Mouse (Mus musculus) erythroid progenitor cell, adult 5-6 weeks (primary cell): Measurements from ENCODE around the gene Scarf2. TPM values are rescaled to one million over a fixed set of nuclear protein-coding genes. Genes with fewer than 3 reads are reported as not detected.
A peak's percentile ranks its signal among the peaks of the same experiment; 100 is the strongest.

Experiments used
- ATAC-seq: replicated peaks from 2 replicates; pipeline ENCODE4 v1.8.0; 2016; ENCODE audit warnings: moderate number of reproducible peaks, mild to moderate bottlenecking, moderate TSS enrichment, inconsistent platforms; ENCODE audit not compliant: poor library complexity, low FRiP score, severe bottlenecking
- total RNA-seq, 2 experiments: library from RNA; stranded (forward) in 1 of 2; stranded (reverse) in 1 of 2; fragments of 150-400 nt in 1 of 2; fragments of 186-747, 209-891 nt in 1 of 2; gene quantifications; 2 replicates each; pipeline versions ENCODE4 v1.2.3 to v1.2.4; 2015 to 2017; ENCODE audit warnings: low replicate concordance in 2 of 2

Scarf2 gene
- total RNA-seq, 2 experiments from 2014 or later = 0.42 TPM; not detected in 1

DNA sequence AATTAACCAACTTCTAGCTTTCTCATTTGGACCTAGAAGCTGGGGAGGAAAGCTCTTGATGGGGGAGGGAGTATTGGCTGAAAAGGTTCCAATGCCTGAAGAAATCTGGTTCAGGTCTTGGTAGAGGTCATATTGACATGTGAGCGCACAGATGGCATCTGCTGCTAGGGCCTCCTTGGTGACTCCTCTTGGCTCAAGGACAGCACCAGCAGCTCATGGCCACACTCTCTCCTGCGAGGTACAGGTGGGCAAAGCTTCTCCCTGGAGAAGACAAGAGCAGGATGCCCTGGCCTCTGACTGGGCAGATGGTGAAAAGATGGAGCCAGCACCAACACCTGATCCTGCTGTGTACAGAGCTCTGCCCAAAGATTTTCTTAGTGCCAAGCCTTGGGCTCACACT lies 29.4 kb downstream of the Scarf2 start:
- no peak for ATAC-seq

DNA sequence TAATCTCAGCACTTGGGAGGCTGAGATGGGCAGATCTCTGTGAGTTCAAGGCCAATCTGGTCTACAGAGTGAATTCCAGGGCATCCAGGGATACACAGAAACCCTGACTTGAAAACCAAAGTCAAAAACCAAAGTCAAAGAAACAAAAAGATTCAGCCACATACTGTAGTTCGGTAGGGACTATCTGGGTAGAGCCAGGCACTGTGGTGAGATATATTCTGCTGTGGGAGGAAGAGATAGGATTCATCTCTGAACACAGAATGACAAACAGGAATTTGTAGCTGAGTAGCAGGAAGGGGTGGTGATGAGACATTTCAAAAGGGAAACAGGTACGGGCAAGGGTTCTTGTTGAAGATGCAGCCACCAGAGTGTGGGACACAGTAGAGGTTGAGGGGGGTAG lies 31.1 kb downstream of the Scarf2 start:
- no peak for ATAC-seq

DNA sequence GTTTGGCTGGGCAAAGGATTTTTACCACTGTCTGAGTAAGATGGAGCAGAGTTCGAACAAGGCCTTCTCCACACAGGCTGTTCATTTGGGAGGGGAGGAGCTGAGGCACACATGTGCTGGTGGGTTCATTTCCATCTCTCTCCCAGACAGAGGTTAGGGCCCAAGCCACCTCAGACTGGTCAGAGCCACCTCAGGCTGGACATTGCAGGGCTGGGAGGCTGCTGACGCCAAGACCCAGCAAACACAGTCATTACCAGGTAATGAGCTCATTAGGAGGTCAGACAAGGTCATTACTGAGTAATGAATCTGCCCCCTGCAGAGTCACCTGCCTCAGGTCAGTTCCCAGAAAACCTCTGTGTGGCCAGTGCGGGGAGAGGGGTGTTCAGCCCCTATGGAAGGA lies 31.8 kb downstream of the Scarf2 start:
- no peak for ATAC-seq

DNA sequence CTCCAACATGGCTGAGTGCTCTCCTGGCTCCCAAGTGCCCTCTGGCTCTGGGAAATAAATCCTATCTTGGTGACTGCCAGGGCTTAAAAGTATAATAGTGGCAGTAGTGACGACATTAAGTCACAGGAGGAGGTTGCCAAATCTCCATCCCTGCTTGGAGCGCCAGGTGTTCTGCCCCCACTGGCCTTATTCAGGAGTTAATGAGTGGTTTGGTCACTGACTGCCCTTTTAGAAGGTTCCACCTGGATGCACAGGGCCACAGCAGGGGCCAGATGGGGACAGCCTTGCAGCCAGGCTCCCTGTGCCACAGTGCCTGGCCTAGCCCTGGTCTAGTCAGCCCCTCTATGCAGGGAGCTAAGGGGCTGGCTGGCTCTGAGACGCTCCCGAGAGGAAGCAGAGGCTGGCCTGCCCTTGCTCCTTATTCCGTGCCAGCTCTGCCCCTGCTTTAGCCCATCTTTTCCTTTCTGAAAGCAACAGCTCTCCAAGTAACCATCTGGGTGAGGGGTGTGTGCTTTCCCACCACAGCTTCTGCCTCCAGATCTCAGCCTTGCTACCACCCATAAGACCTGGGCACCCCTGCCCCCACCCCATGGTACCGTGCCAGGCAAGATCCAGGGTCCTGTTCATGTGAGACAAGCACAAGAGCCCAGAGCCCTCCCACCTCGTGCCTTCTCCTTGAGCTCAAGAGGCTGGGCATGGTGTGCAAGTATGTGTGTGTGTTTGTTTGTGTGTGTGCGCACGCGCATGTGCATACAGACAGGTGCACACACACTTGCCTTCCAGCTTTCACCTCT lies 33.5 kb downstream of the Scarf2 start:
- ATAC-seq = no peak

DNA sequence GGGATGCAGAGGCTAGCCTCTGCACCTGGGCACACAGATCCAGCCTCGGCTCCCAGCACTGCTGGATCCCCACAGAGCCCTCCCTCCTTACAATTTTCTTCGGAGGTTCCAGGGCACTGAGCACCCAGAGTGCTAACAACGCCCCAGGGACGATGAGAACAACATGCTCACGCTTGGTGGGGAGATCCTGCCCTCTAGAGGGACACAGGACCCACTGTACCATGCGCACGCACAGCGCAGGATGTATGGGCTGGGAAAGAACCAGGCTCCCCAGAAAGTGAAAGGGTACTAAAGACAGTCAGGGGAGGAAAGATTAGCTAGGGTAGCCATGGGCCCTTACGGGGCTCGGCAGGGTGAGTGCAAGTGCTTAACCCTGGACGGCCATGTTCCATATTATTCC lies 34.7 kb downstream of the Scarf2 start:
- no peak for ATAC-seq

DNA sequence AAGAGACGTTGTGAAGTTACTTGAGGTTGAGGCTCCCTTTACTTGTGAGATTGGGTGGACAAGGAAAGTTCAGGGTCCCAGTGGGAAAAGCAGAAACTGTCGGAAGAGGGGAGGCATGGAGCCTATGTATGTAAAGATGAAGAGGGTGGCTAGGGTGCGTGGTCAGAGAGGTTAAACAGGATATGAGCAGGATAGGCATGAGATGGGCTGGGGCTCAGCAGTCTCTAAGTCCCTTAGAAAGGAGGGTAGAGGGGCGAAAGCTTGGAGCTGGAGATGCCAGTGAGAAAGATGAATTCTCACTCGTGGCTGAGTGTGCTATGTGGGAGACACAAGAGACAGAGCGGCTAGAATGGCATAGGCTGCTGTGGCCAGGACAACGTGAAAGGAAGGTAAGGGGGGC lies 35.7 kb downstream of the Scarf2 start, which contains the start of gene B830017H08Rik:
Gene B830017H08Rik, plus strand, starts transcription at position 301 of the 400 bp plus-strand sequence.
- ATAC-seq = no peak

DNA sequence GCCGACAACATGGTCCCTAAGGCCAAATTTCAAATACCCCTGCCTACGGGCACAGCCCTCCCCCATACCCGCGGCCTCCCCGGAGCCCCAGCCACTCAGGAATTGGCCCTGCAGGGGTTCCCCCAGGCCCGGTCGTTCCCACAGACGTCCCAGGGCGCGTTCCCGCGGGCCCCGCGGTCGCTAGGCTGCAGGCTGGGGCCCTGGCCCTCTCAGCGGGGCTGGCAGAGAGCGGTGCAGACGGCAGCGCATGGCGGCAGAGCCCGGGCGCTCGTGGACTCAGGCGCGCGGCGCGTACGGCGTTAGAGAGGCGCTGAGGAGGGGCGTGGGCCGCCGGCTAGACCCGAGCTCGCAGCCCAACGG lies 36.2 kb downstream of the Scarf2 start:
- no peak for ATAC-seq

DNA sequence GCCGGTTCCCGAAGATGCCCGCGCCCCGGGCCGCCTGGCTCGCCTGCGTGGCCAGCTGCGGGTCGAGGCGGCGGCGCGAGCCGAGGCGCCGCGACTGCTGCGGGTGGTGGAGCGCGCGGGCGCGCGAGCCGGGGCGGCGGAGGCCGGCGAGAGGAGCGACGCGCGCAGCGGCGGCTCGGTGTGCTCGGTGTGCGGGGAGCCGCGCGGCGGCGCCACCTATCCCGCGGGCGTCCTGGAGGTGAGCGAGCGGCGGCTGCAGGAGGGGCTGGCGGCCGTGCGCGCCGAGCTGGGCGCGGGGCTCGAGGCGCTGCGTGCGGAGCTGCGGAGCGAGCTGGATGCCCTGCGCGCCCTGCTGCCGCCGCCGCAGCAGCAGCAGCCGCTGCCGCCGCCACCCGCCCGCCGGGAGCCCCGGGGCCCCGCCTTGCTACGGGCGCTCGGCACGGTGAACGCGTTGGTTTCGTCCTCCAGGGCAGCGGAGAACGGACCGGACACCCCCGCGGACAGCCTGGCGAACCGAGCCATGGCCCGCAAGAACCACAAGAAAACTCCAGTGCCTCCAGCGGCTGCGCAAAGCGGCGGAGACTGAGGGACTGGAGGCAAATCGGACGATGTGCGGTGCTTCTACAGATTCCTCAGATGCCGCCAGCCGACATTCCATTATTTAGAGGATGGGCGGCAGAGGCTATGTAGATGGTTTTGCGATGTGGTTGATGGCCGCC lies 36.8 kb downstream of the Scarf2 start:
- ATAC-seq = no peak

DNA sequence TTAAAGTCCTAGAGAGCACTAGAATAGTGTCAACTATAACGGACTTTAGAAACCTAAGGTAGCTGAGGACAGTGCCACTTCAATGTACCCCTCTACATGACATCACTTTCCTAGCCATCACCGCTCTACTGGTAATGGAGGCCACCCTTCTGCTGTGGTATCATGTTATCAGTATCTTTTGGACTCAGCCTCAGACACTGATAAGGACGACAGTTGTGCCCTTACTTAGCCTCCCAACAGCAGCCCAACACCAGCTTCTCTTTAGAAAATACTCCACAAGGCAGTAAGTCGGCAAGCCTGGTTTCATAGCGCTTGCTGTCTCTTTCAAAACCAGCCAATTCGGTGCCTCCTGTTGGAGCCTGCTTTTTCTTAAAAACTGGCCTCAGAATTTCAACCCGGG lies 37.5 kb downstream of the Scarf2 start:
- ATAC-seq = no peak

DNA sequence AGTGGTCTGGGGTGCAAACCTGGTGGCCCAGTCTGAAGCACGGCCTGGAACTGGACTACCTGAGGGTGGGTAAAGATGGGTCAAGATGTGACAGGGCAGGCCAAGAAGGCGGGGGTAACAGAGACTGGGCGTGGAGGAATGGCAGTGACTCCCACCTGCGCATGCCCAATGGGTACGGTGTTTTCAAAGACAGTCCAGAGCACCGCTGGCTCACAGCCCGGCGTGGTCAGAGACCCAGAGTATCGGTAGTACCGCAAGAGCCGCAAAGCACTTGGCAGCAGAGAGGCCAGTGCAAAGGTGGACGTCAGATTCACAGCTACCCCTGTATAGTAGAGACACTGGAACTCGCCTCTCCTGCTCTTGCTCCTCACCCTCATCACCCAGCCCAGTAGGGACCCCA lies 38.4 kb downstream of the Scarf2 start:
- no peak for ATAC-seq

DNA sequence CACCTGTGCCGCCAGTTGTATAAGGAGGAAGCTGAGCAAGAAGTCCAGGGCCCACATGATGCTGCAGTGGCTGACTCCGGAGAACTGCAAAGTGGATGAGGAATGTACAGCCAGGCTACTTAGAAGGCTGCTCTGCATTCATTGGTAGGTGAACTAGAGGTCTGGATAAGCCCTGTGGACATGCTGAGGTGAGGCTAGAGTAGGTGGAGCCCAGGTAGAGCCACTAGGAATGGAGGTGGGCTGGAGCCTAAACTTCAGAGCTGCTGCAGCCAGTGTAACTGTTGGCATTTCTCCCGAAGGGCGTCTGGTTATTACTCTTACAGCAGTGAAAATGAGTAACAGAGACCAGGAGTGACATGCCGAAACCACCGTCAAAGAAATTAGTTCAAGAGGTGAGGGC lies 41.0 kb downstream of the Scarf2 start, which contains the start of gene Car15:
Gene Car15, minus strand, starts transcription at position 314 of the 400 bp plus-strand sequence.
- ATAC-seq = no peak

DNA sequence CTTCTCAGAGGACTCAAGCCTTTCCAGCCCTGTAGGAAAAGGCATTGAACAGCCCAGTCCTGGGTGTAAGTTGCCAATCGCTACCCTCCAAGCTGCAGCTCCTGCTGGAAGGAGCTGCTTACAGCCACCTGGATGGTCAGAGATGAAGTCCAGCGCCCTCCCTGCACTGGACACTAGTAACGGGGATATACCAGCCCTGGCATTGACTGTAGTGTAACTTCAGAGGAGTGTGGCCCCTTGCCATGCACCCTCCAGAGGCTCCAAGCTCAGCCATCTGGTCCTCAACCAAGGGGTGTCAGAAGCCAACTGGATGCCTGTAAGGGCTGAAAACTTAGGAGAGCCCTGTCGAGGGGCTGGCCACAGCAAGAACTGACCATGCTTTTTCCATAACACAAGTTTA lies 42.9 kb downstream of the Scarf2 start:
- no peak for ATAC-seq

DNA sequence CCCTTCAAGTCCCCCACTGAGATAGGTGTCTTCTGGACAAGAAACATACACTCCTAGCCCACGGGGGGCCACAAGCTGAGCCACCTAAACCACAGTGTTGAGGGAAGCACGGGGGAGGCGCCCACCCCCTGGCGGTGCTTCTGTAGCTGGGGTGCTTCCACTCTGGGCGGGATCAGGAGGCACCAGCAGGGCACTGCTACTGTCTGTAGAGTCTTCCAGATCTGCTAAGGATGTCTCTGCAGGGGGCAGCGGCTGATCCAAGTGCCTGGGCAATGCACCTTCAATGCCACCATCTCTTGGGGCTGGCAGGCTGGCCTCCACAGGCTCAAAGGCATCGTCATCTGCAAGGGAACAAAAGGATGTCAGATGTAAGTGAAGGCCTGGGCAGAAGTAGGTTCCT lies 45.4 kb downstream of the Scarf2 start:
- ATAC-seq = no peak

DNA sequence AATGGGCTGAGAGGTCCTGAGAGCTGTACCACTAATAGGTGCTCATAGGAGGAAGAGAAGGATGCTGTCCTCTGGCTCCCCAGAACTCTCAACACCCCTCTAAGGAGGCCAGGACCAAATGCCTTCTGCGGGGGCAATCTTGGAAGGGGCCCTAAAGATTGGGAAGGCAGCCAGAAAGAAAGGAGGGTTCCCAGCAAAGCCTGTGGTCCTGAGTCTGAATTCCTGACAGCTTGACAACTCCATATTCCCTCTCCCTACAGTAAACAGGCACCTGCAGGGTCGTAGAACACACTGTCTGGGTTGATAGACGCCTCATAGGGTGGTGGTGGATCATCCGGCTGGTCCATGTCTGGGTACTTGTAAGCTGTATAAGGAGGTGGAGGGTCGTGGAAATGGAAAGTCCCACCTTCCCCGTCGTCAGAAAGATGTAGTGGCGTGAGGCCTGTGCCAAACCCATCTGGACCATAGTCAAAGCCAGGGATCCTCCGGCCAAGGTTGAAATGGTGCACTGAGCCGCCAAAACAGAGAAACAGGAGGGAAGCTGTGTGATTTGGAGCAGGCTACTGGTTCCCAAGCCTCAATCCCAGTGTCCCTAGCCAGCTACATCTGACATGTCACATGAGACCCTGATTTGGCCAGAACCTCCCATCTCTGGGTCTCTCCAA lies 46.8 kb downstream of the Scarf2 start:
- ATAC-seq = no peak

DNA sequence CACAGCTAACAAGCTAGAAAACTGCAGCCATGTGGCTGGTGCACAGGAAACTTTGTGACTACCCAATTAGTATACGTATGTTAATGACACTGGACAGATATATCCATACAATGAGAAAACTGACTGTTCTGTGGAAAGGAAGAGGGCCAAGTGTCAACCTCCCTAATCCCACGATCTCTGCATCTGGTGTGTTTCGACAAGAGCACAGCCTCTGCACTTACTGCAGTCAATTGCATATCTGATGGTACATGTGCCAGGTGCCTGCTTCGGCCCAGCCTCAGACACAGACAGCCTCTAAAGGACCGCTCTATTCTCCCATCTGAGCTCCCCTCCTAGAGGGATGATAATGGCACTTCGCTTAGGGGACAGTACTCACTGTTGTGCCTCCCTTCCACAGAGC lies 51.3 kb downstream of the Scarf2 start:
- no peak for ATAC-seq

DNA sequence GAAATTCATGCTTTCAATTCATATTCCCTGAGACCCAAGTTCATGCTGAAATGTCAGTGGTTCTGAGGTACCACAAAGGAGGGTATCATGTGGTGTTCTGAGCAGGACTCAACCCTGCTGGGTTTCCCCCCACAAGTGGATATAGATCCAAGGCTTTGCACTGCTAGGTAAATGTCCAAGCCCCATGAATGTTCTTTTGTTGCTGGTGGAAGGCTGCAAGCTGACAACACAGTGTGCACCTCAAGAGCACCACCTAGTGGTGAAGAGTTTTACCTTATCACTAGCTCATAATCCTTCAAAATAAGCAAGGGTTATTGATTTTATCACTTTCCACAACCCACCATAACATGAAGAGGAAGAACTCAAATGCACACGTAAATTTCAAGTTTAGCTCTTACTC lies 51.8 kb downstream of the Scarf2 start:
- ATAC-seq = peak; percentile 59; the same call in 1 of the 2 replicates

DNA sequence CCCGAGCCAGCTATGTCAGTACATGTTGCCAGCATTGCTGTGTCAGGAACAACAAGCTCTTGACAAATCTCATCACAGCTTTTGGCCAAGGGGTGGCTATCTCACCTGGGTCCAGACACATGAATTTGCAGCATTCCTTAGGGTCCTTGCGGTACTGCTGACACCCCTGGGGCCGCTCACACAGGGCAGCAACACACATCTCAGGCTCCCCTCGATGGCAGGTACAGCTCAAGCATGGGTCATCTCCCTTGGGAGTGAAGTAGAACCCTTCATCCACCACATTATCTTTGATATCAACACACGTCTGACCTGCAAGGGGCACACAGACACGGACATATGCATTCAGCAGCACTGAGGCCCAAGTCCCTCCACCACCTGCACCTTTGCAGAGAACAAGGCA lies 52.4 kb downstream of the Scarf2 start:
- no peak for ATAC-seq

DNA sequence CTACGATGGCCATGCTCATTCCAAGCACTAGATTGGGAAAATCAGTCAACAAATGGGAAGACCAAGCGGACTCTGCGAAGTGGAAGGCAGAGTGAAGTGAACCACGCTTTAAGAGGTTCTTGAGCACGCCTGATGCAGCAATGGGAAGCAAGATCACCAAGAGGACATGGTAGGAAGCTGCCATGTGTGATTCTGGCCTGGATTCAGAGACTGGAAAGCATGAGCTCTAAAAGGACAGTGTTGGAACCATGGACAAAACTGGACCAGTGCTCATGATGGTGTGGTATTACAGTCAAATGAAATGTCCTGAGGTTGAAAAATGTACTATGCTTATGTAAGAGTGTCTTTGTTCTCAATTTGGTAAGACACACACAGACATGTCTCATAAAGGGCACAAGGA lies 54.2 kb downstream of the Scarf2 start:
- ATAC-seq = no peak

DNA sequence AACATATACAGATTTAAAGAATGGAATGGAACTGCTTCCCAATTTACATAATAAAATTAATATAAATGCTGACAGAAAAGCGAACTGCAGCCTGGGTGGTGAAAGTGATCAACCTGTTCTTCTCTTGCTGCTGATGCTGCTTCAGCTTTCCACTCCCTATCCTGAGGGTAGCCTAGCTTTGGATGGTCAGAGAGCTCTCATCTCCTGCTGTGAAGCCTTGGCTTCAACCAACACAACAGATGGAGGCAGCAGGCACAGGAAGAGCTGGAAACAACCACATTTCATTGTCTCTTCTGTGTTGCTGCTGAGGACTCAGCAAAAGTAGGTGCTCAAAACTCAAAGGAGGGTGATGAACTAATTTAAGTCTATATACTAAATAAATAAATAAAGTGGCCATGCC lies 54.8 kb downstream of the Scarf2 start:
- ATAC-seq = no peak

DNA sequence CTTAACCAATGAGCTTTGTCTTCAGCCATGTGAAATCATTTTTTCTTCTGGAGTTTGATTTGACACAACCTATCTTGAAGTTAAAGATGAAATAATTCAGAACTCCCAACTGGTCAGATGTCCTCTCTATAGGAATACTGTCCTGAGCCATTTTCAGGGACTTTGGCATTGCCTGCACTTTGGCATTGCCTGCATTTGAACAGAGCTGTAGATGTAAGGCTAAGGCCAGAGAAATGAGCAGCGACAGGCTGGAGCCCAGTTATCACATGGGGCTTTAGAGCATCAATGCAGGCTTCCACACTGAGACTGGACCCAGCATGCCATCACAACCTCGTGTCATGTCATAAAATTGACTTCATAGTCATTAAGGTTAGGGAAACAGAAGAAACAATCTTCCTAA lies 56.2 kb downstream of the Scarf2 start:
- ATAC-seq = no peak

DNA sequence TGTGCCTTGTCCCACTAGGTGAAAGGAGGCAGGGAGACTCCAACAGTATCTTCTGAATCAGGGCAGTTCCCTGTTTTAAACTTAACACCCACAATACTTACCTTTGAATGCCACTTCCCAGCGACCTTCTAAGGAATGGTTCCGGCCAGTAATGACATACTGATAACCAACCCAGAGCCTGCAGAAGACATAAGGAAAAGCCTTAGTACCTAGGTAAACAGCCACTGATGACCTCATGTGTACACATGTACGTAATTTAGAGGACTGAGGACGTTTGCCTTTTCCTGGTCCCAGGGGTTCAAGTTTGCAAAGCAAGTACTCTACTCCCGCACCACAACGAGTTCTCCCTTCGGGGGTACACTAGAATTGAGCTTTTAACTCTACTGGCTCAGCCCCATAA lies 60.1 kb downstream of the Scarf2 start:
- ATAC-seq = no peak
